Mouse (Mus musculus): Measurements from ENCODE around the gene 1700123K08Rik. TPM values are rescaled to one million over a fixed set of nuclear protein-coding genes. Genes with fewer than 3 reads are reported as not detected.
"Not testable (repeated sequence)": the region's sequence is repeated elsewhere in the genome, so short reads cannot be mapped to it uniquely, and the experiment has no call there.

The 1700123K08Rik gene
- under 1 TPM in 1 of 4 experiments, not detected in 3; 0.37 TPM for total RNA-seq (2022)

DNA sequence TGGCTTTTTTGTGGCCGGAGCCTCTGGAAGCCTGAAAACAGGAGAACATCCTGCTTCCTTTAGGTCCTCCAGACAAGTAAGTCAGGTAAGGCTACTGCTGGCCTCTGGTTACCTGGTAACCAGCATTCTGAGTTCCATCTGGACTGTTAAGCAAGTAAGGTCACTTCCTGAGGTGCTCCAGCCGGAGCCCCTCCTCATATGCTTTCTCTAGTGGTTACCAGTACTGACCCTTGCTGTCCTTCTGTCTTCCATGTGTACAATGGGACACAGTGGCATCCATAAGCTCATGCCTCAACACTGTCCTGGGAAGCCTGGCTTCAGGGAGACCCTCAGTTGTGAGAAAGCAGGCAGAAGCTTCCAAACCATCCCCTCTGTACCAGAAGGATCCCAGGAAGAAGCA is at the start of gene 1700123K08Rik:
Gene 1700123K08Rik, minus strand, starts transcription at position 101 of the 400 bp plus-strand sequence.
- not testable (repeated sequence) for DNase-seq (ENCODE audit: low spot score in 2 of 2)

DNA sequence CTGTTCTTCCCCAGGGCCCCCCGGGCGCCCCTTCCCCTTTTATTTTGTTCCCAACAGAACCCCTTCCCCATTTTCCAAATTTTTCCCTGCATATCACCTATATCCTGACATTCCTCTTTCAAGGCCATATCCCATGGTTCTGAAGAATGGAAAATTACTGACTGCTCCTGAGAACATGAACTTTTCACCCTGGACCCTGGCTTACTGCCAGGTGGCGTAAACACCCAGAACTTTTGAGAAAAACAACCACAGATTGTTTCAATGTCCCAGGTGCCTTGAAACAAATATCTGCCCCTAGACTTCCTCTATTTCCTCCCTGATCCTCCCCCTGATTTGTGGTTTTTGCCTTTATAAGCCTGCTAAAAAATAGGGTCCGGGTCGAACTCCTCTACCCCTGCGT is 22.9 kb upstream of the 1700123K08Rik start:
- no peak for DNase-seq (ENCODE audit: low spot score in 2 of 2)

DNA sequence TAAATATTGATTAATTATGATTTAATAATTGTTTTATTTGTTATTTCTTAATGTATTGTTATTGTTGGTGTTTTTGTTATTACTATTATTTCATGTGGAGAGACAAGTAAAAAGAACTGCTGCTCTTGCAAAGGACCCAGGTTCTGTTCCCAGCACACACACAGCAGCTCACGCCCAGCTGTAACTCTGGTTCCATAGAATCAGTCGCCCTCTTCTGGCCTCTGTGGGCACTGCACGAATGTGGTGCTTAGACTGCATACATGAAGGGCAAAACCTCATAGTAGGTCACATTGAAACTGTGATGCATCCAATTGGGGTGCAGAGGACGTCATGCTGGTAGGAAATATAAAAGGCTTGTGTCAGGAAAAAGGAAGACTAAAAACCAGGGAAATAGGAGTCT is 7.1 kb upstream of the 1700123K08Rik start:
- no peak for DNase-seq (ENCODE audit: low spot score in 2 of 2)

DNA sequence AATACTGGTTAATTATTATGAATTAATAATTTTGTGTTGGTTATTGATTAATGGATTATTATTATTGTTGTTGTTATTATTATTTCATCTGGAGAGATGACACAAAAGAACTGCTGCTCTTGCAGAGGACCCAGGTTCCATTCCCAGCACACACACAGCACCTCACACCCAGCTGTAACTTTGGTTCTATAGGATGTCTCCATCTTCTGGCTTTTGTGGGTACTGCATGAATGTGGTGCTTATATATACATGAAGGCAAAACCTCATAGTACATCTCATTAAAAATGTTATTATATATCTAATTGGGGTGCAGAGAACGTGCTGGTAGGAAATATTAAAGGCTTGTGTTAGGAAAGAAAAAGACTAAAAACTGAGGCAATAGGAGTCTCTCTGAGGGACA is 11.8 kb downstream of the 1700123K08Rik start:
- no peak for DNase-seq (ENCODE audit: low spot score in 2 of 2)

DNA sequence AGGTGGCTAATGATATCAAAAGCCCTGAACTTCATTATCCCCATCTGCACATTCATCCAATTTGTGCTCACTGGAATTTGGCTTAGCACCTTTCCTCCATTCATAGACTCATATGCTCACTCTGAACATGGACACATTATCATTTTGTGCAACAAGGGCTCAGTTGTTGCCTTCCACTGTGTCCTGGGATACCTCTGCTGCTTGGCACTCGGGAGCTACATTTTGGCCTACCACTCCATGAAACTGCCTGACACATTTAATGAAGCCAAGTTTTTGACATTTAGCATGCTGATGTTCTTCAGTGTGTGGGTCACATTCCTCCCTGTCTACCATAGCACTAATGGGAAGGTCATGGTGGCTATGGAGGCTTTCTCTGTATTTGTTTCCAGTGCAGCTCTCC is 32.0 kb downstream of the 1700123K08Rik start:
- DNase-seq (ENCODE audit: low spot score in 2 of 2), result no peak

Small RNA genes lying within 50 kb of the gene (microRNA-seq; reads per million reads assigned to microRNA genes)
- gene Gm24082, result 0 reads per million in 2 experiments

Other genes starting within 250 kb of the 1700123K08Rik start
- gene Pvrig, start 222.8 kb downstream of the 1700123K08Rik start, total RNA-seq (2022), result 1 to 10 TPM in 1 of 4 experiments, under 1 TPM in 3; 0.34 to 1.1 (median 0.59) TPM
- gene Zfp157, start 123.2 kb downstream of the 1700123K08Rik start, total RNA-seq (2022), result 10 to 100 TPM; 20.6 to 23.6 (median 20.8) TPM
- gene Zfp68, start 55.0 kb upstream of the 1700123K08Rik start, total RNA-seq (2022), result 10 to 100 TPM; 27.2 to 32.5 (median 31.5) TPM
- gene A430033K04Rik, start 58.1 kb upstream of the 1700123K08Rik start, total RNA-seq (2022), result 10 to 100 TPM; 16.0 to 18.4 (median 17.2) TPM
- gene Fam20c, start 189.8 kb upstream of the 1700123K08Rik start, total RNA-seq (2022), result 10 to 100 TPM; 42.6 to 50.0 (median 47.2) TPM